Mouse (Mus musculus) right cerebral cortex, postnatal 4 days (tissue): ENCODE results near the gene Faf1.
"Not testable (repeated sequence)": the region's sequence is repeated elsewhere in the genome, so short reads cannot be mapped to it uniquely, and the experiment has no call there.

ENCODE experiments used
- DNase-seq: peaks from one replicate; pipeline ENCODE4 v3.0.0-alpha.2; 2022

Gene Faf1

DNA sequence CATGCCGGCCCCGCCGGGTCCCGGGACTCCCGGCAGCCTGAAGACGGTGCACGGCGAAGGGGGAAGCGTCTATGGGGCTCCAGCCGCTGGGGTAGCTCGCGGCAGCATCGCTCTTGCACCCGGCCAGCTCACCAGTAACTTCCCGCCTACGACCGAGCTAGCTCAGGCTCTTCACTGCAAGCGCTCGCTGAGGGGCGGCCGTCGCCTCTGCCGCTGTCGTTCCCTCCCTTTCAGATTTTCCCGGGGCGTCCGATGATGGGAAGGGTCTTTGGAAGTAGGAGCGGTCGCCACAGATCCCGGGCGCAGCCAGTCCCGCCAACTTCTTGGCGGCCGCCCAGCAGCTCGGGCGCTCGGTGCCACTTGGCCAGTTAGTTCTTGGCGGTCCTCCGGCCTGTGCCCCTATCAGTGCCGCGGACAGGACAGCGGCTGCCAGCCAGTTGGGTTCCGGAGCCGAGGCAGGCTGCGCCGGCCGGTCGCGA is 10.4 kb upstream of the Faf1 start:
- peak; percentile 56 for DNase-seq

DNA sequence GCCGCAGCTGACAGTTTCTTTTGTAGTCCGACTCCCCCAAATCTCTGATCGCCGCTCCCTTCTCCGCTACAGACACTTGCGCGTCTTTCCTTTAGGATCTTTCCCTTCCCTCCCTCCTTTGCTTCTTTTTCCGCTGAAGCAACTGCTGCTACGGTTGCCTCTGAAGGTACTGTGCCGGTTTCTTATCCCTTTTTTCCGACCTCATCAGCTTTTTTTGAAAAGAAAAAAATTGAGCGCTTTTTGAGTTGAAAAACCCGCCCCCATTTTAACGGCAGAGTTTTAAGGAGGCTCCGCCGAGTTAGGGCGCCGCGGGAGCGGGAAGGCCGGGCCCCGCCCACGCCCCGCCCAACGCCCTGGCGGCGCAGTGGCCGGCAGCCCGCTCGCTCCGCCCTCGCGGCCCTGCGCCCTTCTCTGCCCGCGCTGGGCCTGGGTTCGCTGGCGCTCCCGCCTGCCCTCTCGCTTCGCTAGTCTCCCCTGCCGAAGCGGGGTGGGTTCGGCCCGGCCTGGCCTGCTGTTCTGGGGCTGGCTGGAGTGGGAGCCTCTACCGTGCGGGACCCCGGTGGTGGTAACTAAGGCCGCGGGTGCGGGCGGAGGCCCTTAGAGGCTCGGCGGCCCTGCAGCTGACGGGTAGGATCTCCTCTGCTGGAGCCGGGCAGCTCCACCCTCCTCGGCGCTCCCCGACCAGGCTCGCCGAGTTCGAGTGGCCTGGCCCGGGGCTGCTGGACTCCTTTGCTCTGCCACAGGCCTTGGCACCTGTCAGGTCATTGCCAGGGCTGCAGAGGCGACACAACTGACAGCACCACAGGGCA is 9.7 kb upstream of the Faf1 start, which contains the start of gene Cdkn2c:
TSS of gene Cdkn2c (minus strand) at position 729 of the 809 bp plus-strand sequence.
- DNase-seq: peak; percentile 64

DNA sequence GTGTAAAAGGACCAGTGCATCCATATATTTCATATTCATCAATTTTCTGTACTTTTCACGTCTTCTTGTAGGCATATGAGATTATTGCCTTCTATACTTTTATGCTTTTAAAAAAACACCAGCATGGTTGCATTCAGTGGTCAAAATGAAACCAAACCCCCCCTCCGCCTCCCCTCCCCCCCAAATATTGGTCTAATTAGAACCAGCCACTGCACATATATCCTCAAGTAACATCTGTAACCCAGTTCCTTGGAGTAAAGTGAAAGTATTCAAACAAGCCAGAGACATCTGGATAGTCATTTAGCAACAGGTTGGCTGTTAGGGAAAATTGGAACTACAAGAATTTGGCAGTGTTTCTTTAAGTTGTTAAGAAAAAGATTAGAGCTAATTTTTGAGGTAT is 8.9 kb upstream of the Faf1 start:
- no peak for DNase-seq

DNA sequence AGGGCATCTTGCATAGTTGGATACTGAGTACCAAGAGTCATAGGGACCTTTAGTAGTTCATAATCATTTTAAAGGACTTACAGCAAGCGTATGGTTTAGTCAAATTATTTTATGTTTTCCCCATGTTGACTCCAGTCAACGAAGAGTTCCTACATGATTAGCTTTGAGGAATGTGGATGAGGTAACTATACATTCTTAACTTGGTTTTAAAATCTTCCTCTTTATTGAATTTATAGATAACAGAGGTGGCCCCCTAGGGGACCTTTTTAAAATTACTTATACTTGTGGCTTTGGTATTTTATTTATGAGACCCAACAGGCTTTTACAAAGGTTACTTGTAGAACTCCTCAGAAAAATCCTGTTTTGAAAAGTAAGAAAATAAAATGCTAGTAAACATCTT is 6.2 kb upstream of the Faf1 start:
- DNase-seq: no peak

DNA sequence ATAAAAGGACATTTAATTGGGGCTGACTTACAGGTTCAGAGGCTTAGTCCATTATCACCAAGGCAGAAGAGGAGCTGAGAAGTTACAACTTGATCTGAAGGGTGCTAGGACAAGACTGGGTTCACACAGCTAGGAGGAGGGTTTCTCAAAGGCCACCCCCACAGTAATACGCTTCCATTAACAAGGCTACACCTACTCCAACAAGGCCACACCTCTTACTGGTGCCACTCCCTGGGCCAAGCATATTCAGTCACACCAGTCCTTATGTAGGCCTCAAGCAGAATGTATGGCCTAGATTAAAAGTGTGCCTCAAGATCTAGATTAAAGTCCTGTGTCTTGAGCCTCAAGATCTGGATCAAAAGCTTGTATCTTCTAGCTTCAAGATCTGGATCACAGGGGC is 4.4 kb upstream of the Faf1 start:
- DNase-seq: no peak

DNA sequence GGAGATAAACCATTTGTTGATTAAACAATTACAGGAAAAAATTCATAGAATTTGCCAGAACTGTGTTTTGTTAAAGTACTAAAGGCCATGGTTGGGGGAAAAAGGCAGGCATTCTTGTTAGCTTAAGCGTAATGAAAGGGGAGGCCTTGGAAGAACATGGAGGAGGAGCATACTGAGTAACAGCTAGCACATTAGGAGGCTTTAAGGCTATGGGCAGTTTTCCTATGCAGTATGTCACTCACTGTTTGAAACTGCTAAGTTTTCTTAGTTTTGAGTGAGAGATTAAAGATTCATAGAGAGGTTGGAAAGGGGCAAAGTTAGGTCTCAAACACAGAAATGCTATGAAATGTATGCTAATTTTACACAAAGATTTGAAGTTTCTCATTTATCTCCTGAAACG is 2.3 kb upstream of the Faf1 start:
- no peak for DNase-seq

DNA sequence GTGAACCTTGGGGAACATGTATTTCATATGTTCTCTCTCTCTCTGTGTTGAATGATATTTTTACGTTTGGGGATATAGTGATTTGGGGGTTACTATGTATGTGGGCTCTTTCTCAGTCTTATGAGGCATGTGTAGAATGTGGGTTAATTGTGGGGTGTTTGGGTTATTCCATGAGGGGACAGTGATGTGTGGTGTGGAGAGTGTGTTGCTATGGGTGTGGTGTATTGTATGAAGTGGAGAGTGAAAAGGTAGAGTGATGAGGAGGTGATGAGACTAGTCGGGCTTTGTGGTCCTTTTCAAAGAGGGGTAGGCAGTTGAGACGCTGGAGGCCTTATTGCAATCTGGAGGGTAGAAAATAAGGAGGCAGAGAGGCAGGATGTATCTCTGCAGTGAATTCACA is 833 bp downstream of the Faf1 start:
- no peak for DNase-seq

DNA sequence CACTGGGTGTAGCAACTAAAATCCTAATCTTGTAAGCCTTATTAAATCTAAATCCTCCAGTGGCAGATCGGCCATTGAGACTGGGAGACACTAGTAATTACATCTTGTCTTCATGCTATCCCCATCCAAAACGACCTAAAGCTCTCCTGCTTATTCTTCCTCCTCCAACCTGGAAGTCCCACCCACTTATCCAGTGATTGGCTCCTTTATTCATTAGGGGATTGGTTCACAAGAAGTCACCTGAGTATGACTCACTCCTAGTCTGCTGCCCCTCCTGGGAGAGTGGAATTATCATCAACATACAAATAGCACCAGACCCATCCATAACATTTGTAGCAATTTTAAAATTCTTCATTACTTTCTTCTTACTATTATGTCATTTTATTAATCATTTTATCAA is 7.2 kb downstream of the Faf1 start:
- DNase-seq: no peak

DNA sequence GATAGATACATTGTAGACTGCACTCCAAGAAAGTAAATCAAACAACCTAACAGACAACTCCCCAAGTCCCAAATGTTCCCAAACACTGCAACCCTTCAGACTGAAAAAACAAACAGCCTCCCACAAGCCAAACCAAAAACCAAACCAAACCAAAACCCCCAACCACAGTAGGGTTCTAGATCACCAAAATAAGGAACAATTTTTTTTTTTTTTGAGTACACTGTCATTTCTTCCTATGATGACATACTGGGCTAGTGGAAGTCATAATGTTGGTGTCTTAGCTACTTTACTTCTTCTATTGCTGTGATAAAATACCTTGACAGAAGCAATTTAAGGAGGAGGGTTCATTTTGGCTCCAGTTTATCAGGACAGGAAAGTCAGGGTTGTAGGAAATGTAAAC is 16.3 kb downstream of the Faf1 start:
- DNase-seq: no peak

DNA sequence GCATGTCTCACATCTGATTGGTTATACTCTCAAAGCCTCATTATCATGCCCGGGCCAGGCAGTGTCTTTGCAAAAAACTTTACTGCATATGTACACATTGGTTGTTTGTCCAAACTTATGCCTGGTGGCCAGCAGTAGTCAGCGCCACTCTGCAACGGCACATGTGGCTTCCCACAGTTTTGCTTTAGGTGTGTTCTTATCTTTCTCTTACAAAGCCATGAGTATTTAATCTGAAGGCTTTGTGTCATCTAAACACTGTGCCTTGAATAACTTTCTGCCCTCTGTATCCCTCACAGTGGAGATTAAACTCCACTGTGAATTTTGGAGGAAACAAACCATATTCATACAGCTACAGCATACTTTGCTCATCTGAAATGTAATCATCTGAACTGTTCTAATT is 24.3 kb downstream of the Faf1 start:
- DNase-seq: not testable (repeated sequence)

DNA sequence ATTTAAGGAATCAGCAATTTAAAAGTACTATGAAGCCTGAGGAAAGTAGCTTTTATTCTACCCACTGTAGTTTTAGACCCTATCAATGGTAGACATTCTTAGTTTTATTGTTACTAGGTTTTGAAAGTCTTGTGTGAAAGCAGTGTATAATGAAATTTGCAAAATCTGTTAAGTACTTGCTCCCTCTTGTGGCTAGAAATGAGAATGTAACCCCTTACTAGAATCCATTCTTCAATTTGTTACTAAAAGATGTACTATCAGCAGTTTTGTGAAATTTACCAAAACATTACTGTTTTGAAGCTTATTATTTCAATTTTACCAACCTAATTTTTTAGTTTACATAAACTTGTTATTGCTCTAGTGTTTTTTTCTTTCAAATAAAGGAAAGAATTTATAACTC is 27.2 kb downstream of the Faf1 start:
- DNase-seq: no peak

DNA sequence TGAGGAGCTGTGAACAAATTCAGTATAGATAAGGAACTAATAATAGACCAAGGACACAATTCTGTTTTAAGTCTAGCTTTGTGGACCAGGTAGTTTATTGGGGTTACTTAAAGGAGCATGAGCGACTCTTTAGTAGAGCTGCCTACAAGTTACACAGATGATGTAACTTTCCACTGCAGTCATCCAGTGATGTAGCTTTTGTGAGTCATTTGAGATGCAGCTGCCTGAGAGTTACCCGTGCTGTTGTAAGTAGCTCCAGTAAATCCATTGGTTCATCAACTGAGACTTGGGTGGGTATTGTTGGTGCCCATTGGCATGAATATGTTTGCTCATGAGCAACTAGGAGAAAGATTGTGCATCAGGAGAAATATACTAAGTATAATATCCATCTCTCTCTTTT is 29.0 kb downstream of the Faf1 start:
- no peak for DNase-seq

DNA sequence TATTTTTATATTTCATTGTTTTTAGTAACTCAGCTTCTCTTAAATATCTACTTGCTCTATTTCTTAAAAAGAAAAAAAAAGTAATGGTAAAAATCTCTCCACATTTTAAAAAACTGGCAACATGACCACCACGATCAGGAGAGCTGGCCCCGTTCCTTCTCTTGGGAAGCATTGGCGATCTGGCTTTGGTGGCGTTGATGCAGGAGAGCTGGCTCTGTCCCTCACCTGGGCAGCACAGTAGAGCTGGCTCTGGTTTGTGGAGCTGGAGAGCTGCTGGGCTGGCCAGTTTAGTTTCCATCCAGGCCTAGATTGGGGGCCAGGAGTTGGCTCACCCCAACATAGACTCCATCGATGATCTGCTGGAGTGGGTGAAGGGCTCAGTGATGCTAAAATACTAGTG is 42.9 kb downstream of the Faf1 start:
- DNase-seq: no peak

DNA sequence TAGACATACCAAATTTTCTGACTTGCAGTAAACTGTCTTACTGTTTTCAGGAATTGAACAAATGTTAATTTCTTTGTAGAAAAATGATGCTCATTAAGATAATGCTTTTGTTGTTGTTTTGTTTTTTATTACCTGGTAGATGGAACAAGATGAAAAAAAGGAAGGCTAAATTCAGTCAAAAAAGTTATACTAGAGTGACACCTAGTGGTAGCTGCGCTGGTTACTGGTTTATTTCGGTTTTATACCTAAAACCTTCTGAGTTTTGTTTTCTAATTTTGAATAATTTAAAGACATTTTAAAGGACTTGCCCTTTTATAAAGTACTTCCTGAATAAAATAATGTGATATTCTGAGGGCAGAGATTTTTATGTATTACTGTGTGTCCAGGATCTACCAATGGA is 52.9 kb downstream of the Faf1 start:
- DNase-seq: peak; percentile 27

DNA sequence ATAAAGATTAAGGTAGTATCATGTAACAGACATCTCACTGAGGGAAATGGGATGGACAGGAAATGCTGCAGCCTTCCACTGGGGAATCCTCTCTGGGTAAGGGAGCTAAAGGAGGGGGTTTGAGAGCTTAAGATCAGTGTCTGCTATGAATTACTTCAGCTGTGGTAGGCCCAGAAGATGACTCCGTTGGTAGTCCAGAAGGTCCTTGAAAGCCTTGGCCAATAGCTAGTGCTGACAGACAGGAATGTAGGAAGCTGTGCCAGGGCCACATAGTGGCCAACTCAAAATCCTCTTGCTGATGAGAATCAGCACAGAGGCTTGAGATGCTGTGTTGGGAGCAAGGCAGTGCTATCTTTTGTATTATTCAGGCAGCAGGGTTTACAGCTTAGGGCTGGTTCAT is 59.4 kb downstream of the Faf1 start:
- no peak for DNase-seq

DNA sequence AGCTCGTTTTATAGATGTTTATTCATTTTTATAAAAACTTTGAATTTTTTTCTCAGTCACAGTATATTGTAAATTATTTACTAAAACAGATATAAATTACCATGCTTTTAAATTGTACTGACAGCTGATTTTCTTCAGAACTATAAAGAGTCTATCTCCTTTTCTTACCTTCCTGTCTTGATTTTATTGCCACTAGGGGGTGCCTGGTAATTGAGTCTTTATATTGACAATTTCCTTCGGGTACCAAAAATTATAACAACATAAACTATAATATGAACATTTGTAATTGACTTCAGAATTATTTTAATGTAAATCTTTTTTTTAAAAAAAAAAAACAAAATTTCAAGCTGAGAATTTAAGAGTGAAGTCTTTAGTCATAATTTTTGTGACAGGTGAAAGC is 67.6 kb downstream of the Faf1 start:
- no peak for DNase-seq

DNA sequence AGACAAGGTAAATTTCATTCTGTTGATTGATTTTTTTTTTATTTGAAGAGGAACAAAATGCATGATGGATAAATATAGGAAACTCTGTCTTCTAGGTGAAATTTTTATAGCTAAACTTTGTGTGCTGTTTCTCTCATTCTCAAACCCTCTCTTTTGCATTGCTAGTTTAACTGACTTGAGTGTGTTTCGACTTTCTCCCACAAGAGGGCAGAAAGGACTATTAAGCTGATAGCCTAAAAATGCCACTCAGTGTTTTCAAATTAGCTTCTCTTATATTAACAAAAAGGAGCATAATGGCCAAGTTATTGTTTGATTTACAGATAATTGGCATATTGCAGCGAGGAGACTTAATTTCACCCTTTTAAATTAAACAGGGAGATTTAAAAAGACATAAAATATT is 82.6 kb downstream of the Faf1 start:
- peak; percentile 22 for DNase-seq

DNA sequence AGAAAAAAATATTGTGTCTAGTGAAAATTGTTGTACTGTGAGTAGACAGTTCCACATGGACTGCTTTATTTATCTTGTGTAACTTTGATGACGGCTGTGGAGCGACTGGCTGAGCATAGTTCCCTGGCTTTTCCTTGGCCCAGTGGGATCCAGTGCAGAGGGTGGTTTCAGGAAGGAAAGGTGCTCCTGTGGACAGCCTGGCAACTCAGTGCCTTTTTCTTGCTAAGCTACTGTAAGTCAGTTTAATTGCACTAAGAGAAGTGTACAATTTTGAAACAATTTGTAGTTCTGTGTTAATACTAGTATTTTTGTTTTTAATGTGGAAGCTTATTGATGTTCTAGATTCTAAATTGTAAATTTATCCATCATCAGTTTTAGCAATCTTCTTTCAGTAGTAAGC is 83.5 kb downstream of the Faf1 start:
- DNase-seq: no peak

DNA sequence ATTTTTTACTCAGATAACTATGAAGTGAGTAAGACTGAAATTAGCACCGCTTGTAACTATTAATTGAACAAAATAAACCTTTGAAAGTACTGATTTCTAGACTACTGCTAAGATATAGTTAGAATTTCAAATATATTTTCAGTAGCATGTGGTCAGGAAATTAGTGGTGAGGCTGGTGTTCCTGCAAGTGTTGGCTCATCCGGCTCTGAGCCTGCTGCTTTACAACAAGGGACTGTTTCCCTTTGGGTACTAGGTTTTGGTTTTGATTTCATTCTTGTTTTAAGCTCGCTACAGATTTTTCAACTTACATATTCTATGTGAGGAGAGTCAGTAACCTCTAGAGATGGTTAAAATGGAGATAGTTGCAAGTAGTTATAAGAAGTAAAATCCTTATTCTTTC is 84.1 kb downstream of the Faf1 start:
- no peak for DNase-seq

DNA sequence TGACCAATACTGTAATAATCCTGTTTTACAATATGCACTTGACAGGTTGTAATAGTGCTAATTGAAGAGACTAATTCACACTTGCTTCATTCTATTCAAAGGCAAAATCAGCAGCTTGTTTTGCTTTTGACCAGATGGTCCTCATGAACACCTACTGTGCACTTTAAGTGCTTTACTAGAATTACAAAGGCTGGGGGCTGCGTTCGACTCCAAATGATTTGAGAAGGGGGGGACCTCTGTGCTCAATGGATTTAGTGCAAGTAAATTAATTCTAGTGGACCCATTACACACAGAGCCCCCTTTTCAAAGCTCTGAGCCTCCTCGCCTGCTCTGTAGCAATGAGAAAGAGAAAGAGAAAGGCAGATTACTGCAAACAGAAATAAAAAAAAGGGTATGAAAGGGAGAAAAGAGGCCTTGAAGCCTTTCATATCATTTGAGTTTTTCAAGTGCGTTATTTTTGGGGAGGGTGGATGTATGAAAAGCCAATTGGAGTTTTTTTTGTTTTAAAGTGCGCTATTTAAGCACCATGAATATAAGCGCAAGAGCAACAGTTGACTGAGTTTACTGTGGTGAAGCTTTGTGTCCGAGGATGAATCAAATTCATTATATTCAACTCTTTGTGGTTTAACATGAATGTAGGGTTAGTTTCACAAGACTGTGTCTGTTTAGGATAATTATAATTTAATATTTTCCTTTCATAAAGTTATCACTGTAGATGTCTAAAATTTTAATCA is 86.5 kb downstream of the Faf1 start:
- no peak for DNase-seq

DNA sequence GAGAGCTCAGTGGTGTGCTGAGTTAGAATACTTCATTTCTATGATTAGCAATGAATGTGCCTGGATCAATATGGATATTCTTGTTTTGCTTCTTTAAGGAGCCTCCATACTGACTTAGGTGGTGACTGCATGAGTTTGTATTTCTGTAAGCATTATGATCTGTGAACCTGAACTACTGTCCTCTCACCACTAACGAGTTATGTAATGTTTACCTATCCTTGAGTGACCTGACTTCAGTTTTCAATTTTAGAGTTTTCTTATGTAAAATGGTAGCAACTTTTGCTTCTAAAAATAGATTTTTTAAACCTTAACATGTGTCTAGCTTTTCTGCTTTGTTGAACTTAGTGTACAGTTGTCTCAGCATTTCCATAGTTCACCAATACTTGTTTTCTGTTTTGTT is 92.7 kb downstream of the Faf1 start:
- DNase-seq: no peak

DNA sequence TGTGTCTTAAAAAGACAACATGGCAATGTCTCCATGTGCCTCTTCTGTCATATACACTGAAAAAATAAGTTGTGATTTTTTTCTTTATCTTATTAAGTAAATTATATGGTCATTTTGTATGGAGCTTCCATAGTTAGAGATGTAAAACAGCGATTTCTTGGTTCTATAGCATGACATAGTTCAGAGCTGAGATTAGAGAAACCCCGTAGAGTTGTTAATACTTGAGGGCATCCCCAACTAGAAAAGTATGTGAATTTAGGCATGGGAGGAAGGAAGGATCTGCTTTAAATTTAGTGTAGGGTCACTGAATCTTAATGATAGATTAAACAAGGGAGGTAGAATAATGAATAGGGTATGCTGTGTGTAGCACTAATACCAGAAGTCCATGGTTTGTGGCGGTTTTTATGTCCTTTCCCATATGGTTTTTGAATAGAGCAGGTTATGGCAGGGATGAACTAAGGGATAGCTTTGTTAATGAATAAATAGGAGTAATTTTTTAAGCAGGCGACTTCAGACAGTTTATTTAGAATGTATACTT is 106.3 kb downstream of the Faf1 start:
- DNase-seq: no peak

DNA sequence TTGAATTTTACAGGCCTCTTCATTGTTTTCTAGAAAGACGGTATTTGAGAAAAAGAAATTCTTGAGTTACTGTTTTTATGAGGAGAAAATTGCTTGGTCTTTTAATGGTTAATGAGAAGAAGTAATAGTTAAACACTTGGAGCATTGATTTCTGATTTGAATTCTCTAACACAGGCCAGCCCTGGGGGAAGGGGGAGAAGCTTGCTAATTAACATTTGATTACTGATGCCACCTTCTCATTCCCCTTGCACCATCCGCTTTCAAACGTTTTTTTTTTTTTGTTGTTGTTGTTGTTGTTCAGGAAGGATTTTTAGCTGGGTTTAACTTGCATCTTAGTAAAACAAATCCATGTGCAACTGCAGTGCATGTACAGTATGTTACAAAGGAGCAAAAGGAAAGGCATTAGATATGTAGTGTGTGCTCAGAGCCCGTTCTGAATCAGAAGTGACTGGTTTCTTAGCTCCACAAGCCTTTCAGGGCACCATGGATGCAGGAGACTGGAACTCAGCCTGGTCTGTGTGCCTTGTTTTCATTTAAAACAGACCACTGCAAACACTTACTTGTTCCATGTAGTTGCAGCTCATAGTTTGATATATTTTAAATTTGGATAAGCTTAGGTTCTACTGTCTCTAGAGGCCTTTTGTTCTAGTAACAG is 113.1 kb downstream of the Faf1 start:
- no peak for DNase-seq

DNA sequence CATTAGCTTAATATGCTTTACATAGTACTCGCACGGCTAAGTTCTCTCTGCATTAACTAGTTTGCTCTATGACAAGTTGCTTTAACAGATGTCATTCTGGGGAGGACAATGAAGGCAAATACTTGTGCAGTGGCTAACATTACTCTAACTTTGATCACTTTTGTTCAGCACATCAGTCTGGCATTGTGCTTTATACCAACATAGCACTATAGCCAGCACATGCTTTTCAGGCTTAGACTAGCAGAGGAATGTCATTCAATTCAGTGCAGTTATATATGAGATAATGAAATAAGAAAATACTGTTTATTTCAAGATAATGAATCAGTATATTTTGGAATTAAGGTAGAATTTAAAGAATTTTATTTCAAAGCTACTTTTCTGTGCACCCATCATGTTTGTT is 115.9 kb downstream of the Faf1 start:
- no peak for DNase-seq
